16 mouse cellular contexts compared by ENCODE assay signal in the genomic region with DNA sequence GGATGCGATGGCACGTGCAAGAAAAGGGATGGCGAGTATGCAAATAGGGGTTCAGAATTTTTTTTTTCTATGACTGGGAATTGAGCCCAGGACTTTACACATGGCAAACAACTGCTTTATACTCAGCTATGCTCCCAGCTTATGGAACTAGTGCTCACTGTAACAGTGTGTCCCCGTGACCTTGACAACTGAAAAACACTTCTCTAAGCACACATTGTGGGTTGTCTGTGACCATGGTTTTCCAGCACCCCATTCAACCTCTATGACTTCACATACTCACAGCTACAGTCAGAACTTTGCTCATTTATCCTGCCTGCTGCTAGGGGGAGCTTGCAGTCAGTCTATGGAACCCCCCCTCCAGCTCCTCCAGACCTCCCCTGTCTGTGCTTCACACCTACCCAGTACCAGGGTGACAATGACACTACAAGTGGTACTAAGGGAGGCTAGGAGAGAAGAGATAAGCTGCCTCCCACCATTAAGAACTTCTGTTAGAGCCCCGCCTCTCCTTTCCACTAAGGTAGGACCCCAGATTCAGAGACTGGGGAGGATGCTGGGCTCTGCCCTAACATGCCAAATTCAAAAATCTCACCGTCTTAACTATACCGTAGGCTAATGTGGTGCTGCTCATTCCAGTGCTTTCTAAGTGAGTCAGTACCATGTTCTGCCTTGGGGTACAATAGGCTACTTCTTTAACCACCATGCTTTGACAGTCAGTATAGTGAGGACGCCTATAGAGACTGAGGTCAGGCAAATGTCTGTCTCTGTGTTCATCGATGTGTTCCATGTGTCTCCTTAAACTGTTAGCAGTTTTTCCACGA.
DNase-seq lines count a peak whose midpoint lies in the region; ATAC-seq and TF ChIP-seq lines count a peak whose summit lies in the region.
"Had no signal": no experiment of that assay in that cellular context is flagged by ENCODE, and none has a peak within 500 bp of the region (broad histone marks: within the 10 kb centered on the region; RNA-seq: fewer than 3 reads in every experiment).

No protein-coding gene starts in this region.

- 76% methylated on average over 10 of the region's 10 CpGs for WGBS in forebrain, postnatal 0 days
- 89% methylated on average over 10 of the region's 10 CpGs for WGBS in forebrain, embryonic 10.5 days
- 67% methylated on average over 10 of the region's 10 CpGs for WGBS in heart, postnatal 0 days
- WGBS in lung, embryonic 16.5 days = 69% methylated on average over 10 of the region's 10 CpGs

- no peak overlapping the region for H3K4me2 ChIP-seq in forebrain, postnatal 0 days (ENCODE audit: low read depth)
- H3K4me2 ChIP-seq in heart, postnatal 0 days (ENCODE audit: low read depth, low read length) = no peak overlapping the region
- H3K4me2 ChIP-seq in lung, embryonic 16.5 days (ENCODE audit: low read depth, low read length) = no peak overlapping the region
- H3K4me2 ChIP-seq: neural tube, embryonic 12.5 days had no signal

- intact Hi-C loops in heart, postnatal 36 days (cut with DNase I) = no loop called here

- no peaks in the 10 kb centered on the region for H3K36me3 ChIP-seq in forebrain, postnatal 0 days (ENCODE audit: insufficient read depth)
- H3K36me3 ChIP-seq in forebrain, embryonic 10.5 days (replicated peaks) = peaks cover 10% of the 10 kb centered on the region; the same call in 1 of the 2 replicates
- peaks cover 85% of the 10 kb centered on the region for H3K36me3 ChIP-seq in heart, postnatal 0 days (replicated peaks; ENCODE audit: control insufficient read depth, insufficient read depth, low read length)
- peaks cover 10% of the 10 kb centered on the region for H3K36me3 ChIP-seq in lung, embryonic 16.5 days (ENCODE audit: control insufficient read depth, insufficient read depth, low read length)
- H3K36me3 ChIP-seq: neural tube, embryonic 12.5 days had no signal

- TF ChIP-seq EP300 in heart, postnatal 0 days (IDR thresholded peaks at IDR 0.05; ENCODE audit: low read depth) = no peak

- no peak overlapping the region for H3K27ac ChIP-seq in forebrain, postnatal 0 days (ENCODE audit: low read depth, low read length)
- H3K27ac ChIP-seq in forebrain, embryonic 10.5 days = no peak overlapping the region
- H3K27ac ChIP-seq in heart, postnatal 0 days (ENCODE audit: low read depth) = peak overlapping the region; percentile 17; the same call in 1 of the 2 replicates
- H3K27ac ChIP-seq in lung, embryonic 16.5 days (ENCODE audit: low read length) = peak overlapping the region; percentile 90
- H3K27ac ChIP-seq: limb, embryonic 10.5 days; liver, embryonic 14.5 days; neural tube, embryonic 12.5 days had no signal

- no peaks in the 10 kb centered on the region for H3K27me3 ChIP-seq in forebrain, postnatal 0 days (ENCODE audit: insufficient read depth, low read length)
- no peaks in the 10 kb centered on the region for H3K27me3 ChIP-seq in forebrain, embryonic 10.5 days (ENCODE audit: poor library complexity, severe bottlenecking)
- no peaks in the 10 kb centered on the region for H3K27me3 ChIP-seq in heart, postnatal 0 days (ENCODE audit: control insufficient read depth, insufficient read depth, low read length)
- no peaks in the 10 kb centered on the region for H3K27me3 ChIP-seq in lung, embryonic 16.5 days (ENCODE audit: control insufficient read depth, insufficient read depth, low read depth, low read length)
- H3K27me3 ChIP-seq: megakaryocyte, embryonic 14.5 days; neural tube, embryonic 12.5 days had no signal

- no peak overlapping the region for H3K4me3 ChIP-seq in forebrain, postnatal 0 days (ENCODE audit: low read depth, low read length)
- no peak overlapping the region for H3K4me3 ChIP-seq in forebrain, embryonic 10.5 days
- H3K4me3 ChIP-seq in heart, postnatal 0 days (ENCODE audit: low read depth, low read length) = no peak overlapping the region
- no peak overlapping the region for H3K4me3 ChIP-seq in lung, embryonic 16.5 days (ENCODE audit: low read length)
- H3K4me3 ChIP-seq: limb, embryonic 10.5 days; megakaryocyte, embryonic 14.5 days; neural tube, embryonic 12.5 days had no signal

- H3K9me3 ChIP-seq in forebrain, postnatal 0 days (ENCODE audit: low read length) = no peaks in the 10 kb centered on the region
- H3K9me3 ChIP-seq in forebrain, embryonic 10.5 days = no peaks in the 10 kb centered on the region
- no peaks in the 10 kb centered on the region for H3K9me3 ChIP-seq in heart, postnatal 0 days (replicated peaks; ENCODE audit: control insufficient read depth, low read length)
- H3K9me3 ChIP-seq in lung, embryonic 16.5 days (ENCODE audit: control insufficient read depth, low read length) = no peaks in the 10 kb centered on the region
- H3K9me3 ChIP-seq: limb, embryonic 10.5 days; megakaryocyte, embryonic 14.5 days; neural tube, embryonic 12.5 days had no signal

- peak; percentile 47 for ATAC-seq in forebrain, postnatal 0 days
- peak; percentile 48 for ATAC-seq in heart, postnatal 0 days (ENCODE audit: insufficient read depth, low read depth)
- peak; percentile 81 for ATAC-seq in lung, embryonic 16.5 days (ENCODE audit: low read depth)

- H3K9ac ChIP-seq in forebrain, postnatal 0 days = no peak overlapping the region
- H3K9ac ChIP-seq in heart, postnatal 0 days (replicated peaks; ENCODE audit: low read depth, low read length) = no peak overlapping the region
- H3K9ac ChIP-seq in lung, embryonic 16.5 days (ENCODE audit: low read length) = no peak overlapping the region
- H3K9ac ChIP-seq: liver, embryonic 14.5 days; neural tube, embryonic 12.5 days had no signal

- no peak for DNase-seq in forebrain, postnatal 0 days
- no peak for DNase-seq in forebrain, embryonic 10.5 days (ENCODE audit: extremely low spot score, low spot score)
- no peak for DNase-seq in heart, postnatal 0 days (ENCODE audit: low spot score)
- no peak for DNase-seq in heart, postnatal 36 days
- no peak for DNase-seq in lung, postnatal 14 days
- peak; percentile 27 to 45 for DNase-seq in thymus, postnatal 36 days
- DNase-seq in cerebellum, adult 9-11 months = no peak
- DNase-seq: adrenal gland, postnatal 25 days; cerebellum, adult 11 months; cerebellum, postnatal 36 days; right cerebral cortex, postnatal 14 days had no signal

- TF ChIP-seq CTCF in forebrain, postnatal 0 days (IDR thresholded peaks at IDR 0.05; ENCODE audit: low read depth) = no peak
- no peak for TF ChIP-seq CTCF in heart, postnatal 0 days (IDR thresholded peaks at IDR 0.05; ENCODE audit: low read depth)

- H3K4me1 ChIP-seq in forebrain, postnatal 0 days (ENCODE audit: insufficient read depth) = no peaks in the 10 kb centered on the region
- H3K4me1 ChIP-seq in forebrain, embryonic 10.5 days = peaks cover 22% of the 10 kb centered on the region
- peaks cover 27% of the 10 kb centered on the region; the same call in 1 of the 2 replicates for H3K4me1 ChIP-seq in heart, postnatal 0 days (ENCODE audit: control insufficient read depth, insufficient read depth)
- H3K4me1 ChIP-seq in lung, embryonic 16.5 days (replicated peaks; ENCODE audit: control insufficient read depth, insufficient read depth, low read length) = peaks cover 19% of the 10 kb centered on the region
- H3K4me1 ChIP-seq: limb, embryonic 10.5 days had no signal

Comparison
In these comparisons a context has a peak if more than half of its experiments do, and no peak if none do; other contexts are left out.
1. DNase-seq: peak in thymus, postnatal 36 days (2 of 2); none in forebrain, postnatal 0 days (single experiment), forebrain, embryonic 10.5 days (single experiment), heart, postnatal 0 days (single experiment), heart, postnatal 36 days (0 of 2), lung, postnatal 14 days (single experiment) and cerebellum, adult 9-11 months (single experiment).
2. H3K27ac ChIP-seq: peak in heart, postnatal 0 days (single experiment) and lung, embryonic 16.5 days (single experiment); none in forebrain, postnatal 0 days (single experiment) and forebrain, embryonic 10.5 days (single experiment).
3. Peak in every context shown above with its lines, with median percentiles within 50 percentile points of each other: ATAC-seq.